Mouse (Mus musculus): ENCODE results near the gene Rbms3. TPM values are rescaled to one million over a fixed set of nuclear protein-coding genes. Genes with fewer than 3 reads are reported as not detected.

Rbms3 gene
- polyA plus RNA-seq, 1 experiment from 2014 or later, result 98.2 TPM

DNA sequence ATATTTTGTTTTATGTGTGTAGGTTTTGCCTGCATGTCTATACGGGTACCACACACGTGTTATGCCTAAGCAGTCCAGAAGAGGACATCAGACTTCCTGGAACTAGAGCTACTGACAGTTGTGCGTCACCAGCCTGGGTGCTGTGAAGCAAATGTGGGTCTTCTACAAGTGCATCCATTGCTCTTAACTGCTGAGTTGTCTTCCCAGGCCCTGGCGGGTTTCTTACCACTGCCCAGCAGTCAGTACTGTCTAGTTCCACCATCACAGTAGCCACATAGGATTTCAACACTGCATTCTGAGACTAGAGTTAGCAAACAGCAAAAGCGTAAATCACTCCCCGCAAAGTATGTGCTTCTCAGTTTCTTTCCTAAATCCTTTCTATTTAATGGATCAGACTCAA lies 259.6 kb downstream of the Rbms3 start:
- no peak for ATAC-seq (ENCODE audit: insufficient number of reproducible peaks, insufficient read depth, low FRiP score, low TSS enrichment, low read depth)
- no peak overlapping the region for H3K27ac ChIP-seq
- H3K4me1 ChIP-seq, result peaks cover 3% of the 10 kb centered on the region; the same call in 1 of the 2 replicates
- no peak overlapping the region for H3K9ac ChIP-seq
- no peaks in the 10 kb centered on the region for H3K9me3 ChIP-seq
- no peak overlapping the region for H3K4me2 ChIP-seq
- H3K27me3 ChIP-seq, result no peaks in the 10 kb centered on the region
- no peak overlapping the region for H3K4me3 ChIP-seq
- no peaks in the 10 kb centered on the region for H3K36me3 ChIP-seq
- WGBS, result 93% methylated on average over 6 of the region's 6 CpGs

DNA sequence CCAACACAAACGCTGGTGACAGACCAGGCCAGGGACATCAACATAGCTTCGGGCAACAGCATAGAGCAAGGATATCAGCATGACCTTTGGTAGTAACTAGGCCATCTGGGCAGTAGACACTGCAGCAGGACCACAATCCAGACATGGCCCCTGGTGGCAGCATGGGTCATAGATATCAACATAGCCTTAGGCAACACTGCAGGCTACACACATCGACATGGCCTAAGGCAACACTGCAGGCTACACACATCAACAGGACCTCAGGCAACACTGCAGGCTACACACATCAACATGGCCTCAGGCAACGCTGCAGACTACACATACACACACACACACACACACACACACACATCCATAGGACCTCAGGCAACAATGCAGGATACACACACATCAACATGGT lies 261.7 kb downstream of the Rbms3 start:
- no peak overlapping the region for H3K27ac ChIP-seq
- no peaks in the 10 kb centered on the region for H3K36me3 ChIP-seq
- H3K9me3 ChIP-seq, result no peaks in the 10 kb centered on the region
- H3K27me3 ChIP-seq, result no peaks in the 10 kb centered on the region
- WGBS, result 91% methylated on average over 4 of the region's 4 CpGs
- no peak overlapping the region for H3K9ac ChIP-seq
- no peak overlapping the region for H3K4me3 ChIP-seq
- no peak for ATAC-seq (ENCODE audit: insufficient number of reproducible peaks, insufficient read depth, low FRiP score, low TSS enrichment, low read depth)
- no peak overlapping the region for H3K4me2 ChIP-seq
- H3K4me1 ChIP-seq, result no peaks in the 10 kb centered on the region

DNA sequence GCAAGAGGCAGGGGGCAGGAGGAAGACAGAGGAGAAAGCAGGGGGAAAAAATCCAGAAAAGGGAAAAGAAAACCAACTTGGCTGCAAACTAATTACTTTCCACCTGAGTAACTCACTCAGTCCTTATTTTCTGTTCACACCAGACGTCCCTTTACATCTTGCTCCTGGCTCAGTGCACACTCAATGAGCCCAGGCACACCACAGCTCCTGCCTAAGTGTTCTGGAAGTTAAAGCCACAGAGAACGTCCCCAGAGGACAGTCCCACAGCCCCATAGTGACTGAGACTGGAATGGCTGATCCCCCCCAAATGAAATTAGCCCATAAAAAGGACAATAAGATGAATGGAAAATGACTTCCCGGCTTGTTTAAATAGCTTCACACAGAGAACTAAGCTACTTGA lies 265.1 kb downstream of the Rbms3 start:
- Histone ChIP-seq H3K4me2 (no peak overlapping the region), H3K9me3 (no peaks in the 10 kb centered on the region), H3K9ac (no peak overlapping the region), H3K4me3 (no peak overlapping the region), H3K4me1 (no peaks in the 10 kb centered on the region), H3K36me3 (no peaks in the 10 kb centered on the region), H3K27ac (no peak overlapping the region), H3K27me3 (no peaks in the 10 kb centered on the region)
- WGBS, result 61% methylated on average over 3 of the region's 3 CpGs
- ATAC-seq (ENCODE audit: insufficient number of reproducible peaks, insufficient read depth, low FRiP score, low TSS enrichment, low read depth), result no peak

DNA sequence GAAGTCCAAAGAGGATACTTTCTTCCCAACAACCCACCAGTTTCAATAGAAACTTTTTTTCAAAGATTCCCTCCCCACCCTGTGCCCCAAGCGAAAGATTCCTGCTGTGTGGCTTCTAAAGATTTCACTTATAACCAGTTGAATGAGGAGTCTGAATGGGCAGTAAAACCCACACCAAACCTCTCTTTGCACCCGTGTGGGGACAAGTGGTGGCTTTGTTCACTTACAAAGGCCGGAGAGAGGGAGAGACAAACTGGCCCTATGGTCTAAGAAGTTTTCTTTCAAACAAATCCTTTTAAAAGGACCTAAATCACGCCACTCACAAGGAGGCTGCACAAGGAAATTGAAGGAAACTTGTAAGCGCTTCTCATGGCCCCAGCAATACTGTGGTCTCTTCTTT lies 268.3 kb downstream of the Rbms3 start:
- H3K9ac ChIP-seq, result no peak overlapping the region
- peaks cover 5% of the 10 kb centered on the region; the same call in 1 of the 2 replicates for H3K4me1 ChIP-seq
- no peaks in the 10 kb centered on the region for H3K27me3 ChIP-seq
- no peaks in the 10 kb centered on the region for H3K36me3 ChIP-seq
- H3K4me3 ChIP-seq, result no peak overlapping the region
- no peak overlapping the region for H3K4me2 ChIP-seq
- H3K9me3 ChIP-seq, result no peaks in the 10 kb centered on the region
- no peak for ATAC-seq (ENCODE audit: insufficient number of reproducible peaks, insufficient read depth, low FRiP score, low TSS enrichment, low read depth)
- WGBS, result 47% methylated on average over 5 of the region's 5 CpGs
- no peak overlapping the region for H3K27ac ChIP-seq

DNA sequence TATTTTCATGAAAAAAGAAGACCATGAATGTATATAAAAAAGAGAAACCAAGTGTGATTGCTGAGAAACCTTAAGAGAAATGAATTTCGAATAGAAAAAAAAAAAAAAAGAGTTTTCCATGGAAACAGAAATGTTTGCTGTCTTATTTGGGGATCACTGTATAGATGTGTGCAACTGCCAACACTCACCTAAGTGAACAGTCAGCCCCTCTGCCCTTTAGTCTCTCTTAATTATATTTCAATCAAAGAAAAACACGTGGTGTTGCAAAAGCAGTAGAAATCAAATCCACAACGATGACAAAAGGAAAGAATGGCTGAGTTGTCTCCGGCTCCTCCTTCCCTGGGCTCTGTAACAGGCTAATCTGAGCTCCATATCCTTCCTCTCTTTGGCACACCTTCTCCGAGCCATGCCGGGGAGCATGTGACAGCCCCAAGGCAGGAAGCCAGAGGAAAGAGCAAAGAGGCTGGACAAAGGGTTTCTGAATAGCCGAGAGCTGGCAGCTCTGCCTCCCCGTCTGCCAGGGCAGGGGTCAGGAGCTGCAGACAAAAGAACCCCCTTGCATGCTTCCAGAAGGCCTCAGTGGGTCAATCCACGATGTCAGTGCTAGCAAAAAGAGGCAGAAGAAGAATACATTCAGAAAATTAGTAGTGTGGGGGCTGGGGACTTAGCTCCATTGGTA lies 272.8 kb downstream of the Rbms3 start:
- WGBS, result 17% methylated on average over 9 of the region's 9 CpGs
- Histone ChIP-seq H3K4me1 (peaks cover 5% of the 10 kb centered on the region; the same call in 1 of the 2 replicates), H3K4me2 (no peak overlapping the region; the same call in 1 of the 2 replicates), H3K36me3 (no peaks in the 10 kb centered on the region), H3K4me3 (no peak overlapping the region), H3K27ac (0 out of 2 replicates have a peak overlapping the region, but pooled peaks have one; percentile 33), H3K9ac (no peak overlapping the region), H3K27me3 (no peaks in the 10 kb centered on the region), H3K9me3 (no peaks in the 10 kb centered on the region)
- no peak for ATAC-seq (ENCODE audit: insufficient number of reproducible peaks, insufficient read depth, low FRiP score, low TSS enrichment, low read depth)

DNA sequence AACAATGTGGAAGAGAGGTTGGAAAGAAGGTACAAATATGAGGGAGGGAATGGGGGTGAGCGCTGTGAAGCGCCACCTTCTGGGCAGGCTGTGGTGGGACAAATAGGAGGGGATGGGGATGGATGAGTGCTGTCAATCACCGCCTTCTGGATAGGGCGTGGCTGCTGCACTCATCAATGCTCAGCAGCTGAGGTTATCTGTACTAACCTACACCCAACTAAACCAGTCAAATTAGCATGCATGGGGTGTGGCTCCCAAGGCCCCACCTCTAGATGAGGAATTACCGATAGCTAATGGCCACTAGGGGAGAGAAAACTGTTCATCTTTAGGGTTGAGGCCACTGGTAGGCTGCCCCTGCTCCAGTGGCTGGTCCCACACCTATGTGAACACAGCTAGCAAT lies 274.2 kb downstream of the Rbms3 start:
- Histone ChIP-seq H3K4me1 (peaks cover 5% of the 10 kb centered on the region; the same call in 1 of the 2 replicates), H3K27ac (no peak overlapping the region), H3K9me3 (no peaks in the 10 kb centered on the region), H3K36me3 (no peaks in the 10 kb centered on the region), H3K4me3 (no peak overlapping the region), H3K27me3 (no peaks in the 10 kb centered on the region), H3K9ac (no peak overlapping the region), H3K4me2 (no peak overlapping the region)
- 62% methylated on average over 5 of the region's 5 CpGs for WGBS
- ATAC-seq (ENCODE audit: insufficient number of reproducible peaks, insufficient read depth, low FRiP score, low TSS enrichment, low read depth), result 0 out of 2 replicates have a peak, but pooled peaks have one; percentile 37

DNA sequence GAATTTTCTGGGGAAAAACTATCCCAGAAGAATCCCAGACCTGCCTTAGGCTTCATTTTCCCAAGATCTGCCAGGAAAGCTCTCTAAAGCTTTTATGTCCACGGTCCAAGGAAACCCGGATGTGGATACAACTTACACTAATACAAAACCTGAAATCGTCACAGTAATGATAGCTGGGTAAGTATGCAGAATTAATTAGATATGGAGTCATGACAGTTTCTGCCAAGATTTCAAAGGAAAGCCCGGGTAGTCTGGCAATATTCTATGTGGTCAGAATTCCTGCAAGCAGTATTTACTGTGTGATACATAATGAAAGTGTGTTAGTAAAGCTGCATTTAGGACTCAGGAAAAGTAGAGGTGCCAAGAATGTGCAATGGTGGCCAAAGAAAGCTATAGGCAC lies 287.4 kb downstream of the Rbms3 start:
- no peak overlapping the region for H3K27ac ChIP-seq
- no peak overlapping the region for H3K9ac ChIP-seq
- no peaks in the 10 kb centered on the region for H3K36me3 ChIP-seq
- no peaks in the 10 kb centered on the region; the same call in 1 of the 2 replicates for H3K4me1 ChIP-seq
- no peaks in the 10 kb centered on the region; the same call in 1 of the 2 replicates for H3K9me3 ChIP-seq
- H3K27me3 ChIP-seq, result no peaks in the 10 kb centered on the region
- no peak overlapping the region for H3K4me2 ChIP-seq
- ATAC-seq (ENCODE audit: insufficient number of reproducible peaks, insufficient read depth, low FRiP score, low TSS enrichment, low read depth), result no peak
- H3K4me3 ChIP-seq, result no peak overlapping the region
- WGBS, result 63% methylated on average over 4 of the region's 4 CpGs

DNA sequence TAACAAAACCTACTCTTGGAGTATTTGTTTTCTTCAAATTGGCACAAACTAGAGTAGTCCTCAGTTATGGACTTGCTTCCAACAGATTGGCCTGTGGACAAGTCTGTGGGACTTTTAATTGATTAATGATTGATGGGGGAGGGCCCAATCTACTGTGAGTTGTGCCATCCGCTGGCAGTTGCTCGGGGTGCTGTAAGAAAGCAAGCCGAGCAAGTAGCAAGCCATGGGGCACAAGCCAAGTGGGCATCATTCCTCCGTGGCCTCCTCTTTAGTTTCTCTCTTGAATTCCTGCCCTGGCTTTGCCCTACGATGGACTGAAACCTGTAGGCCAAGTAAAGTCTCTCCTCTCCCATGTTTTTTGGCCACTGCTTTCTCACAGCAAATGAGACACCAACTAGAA lies 299.0 kb downstream of the Rbms3 start:
- no peak overlapping the region for H3K9ac ChIP-seq
- no peaks in the 10 kb centered on the region for H3K27me3 ChIP-seq
- H3K36me3 ChIP-seq, result no peaks in the 10 kb centered on the region
- ATAC-seq (ENCODE audit: insufficient number of reproducible peaks, insufficient read depth, low FRiP score, low TSS enrichment, low read depth), result no peak
- 89% methylated on average over 5 of the region's 5 CpGs for WGBS
- no peak overlapping the region for H3K4me3 ChIP-seq
- no peaks in the 10 kb centered on the region for H3K4me1 ChIP-seq
- H3K4me2 ChIP-seq, result no peak overlapping the region
- no peak overlapping the region for H3K27ac ChIP-seq
- no peaks in the 10 kb centered on the region for H3K9me3 ChIP-seq

DNA sequence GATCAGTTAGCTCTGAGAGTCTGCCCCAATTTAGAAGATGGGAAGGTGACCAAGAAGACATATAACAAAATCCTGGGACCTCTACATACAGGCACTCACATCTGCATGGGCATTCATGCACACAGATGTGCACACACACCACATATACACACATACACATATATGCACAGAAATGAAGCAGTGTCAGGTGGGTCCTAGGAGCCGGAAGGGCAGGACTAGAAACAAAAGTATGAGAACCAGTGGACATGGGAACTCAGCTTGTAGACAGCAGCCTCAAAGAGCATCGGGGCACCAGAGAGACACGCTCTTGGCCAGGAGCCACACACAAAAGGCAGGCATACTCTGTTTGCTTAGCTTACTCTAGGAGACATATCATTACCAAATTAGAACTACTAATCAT lies 310.4 kb downstream of the Rbms3 start:
- no peaks in the 10 kb centered on the region for H3K36me3 ChIP-seq
- 74% methylated on average over 3 of the region's 3 CpGs for WGBS
- no peak overlapping the region for H3K4me3 ChIP-seq
- H3K4me2 ChIP-seq, result no peak overlapping the region
- no peak for ATAC-seq (ENCODE audit: insufficient number of reproducible peaks, insufficient read depth, low FRiP score, low TSS enrichment, low read depth)
- no peaks in the 10 kb centered on the region for H3K27me3 ChIP-seq
- H3K27ac ChIP-seq, result no peak overlapping the region
- H3K4me1 ChIP-seq, result peaks cover 13% of the 10 kb centered on the region
- no peak overlapping the region for H3K9ac ChIP-seq
- H3K9me3 ChIP-seq, result no peaks in the 10 kb centered on the region

DNA sequence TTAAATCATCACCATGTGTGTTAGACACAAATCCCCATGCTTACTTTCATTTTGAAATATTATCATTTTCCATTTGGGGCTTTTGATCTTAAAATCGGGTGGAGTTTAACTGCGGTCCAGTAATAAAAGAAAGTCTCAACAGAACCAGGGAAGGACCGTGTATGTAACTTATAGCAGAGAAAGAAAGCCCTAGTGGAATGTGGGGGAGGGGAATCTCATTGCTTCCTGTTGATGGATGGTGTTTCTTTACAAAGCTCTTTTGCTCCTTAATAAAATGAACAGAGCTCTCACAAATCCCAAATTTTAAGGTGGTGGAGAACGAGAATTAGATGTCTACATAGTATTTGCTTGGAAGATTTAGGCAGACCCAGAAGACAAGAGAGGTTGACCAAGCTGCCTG lies 311.3 kb downstream of the Rbms3 start:
- ATAC-seq (ENCODE audit: insufficient number of reproducible peaks, insufficient read depth, low FRiP score, low TSS enrichment, low read depth), result no peak
- Histone ChIP-seq H3K27me3 (no peaks in the 10 kb centered on the region), H3K9ac (no peak overlapping the region), H3K36me3 (no peaks in the 10 kb centered on the region), H3K9me3 (no peaks in the 10 kb centered on the region), H3K27ac (no peak overlapping the region), H3K4me3 (no peak overlapping the region), H3K4me1 (peaks cover 13% of the 10 kb centered on the region), H3K4me2 (no peak overlapping the region)
- 44% methylated on average over 4 of the region's 4 CpGs for WGBS

DNA sequence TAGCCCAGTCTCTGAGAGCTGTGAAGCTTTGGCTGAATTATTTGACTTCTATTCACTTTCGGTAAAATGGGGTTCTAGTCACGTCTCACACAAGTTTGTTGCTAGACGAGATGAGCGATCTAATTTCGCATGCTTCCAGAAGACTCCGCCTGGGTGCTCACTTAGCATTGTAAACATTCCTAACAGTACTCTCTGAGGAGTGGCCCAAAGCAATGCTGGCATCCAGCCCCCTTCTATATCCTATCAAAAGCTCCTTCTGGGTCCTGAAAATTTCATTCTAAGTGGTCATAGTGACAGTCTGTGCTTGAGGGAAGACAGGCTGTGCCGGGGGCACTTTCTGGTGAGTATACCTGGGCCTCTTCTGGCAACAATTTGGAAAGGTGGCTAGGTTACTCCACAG lies 312.5 kb downstream of the Rbms3 start:
- Histone ChIP-seq H3K27ac (no peak overlapping the region), H3K4me1 (peaks cover 13% of the 10 kb centered on the region), H3K36me3 (no peaks in the 10 kb centered on the region), H3K9me3 (no peaks in the 10 kb centered on the region), H3K27me3 (no peaks in the 10 kb centered on the region), H3K4me3 (no peak overlapping the region), H3K4me2 (no peak overlapping the region), H3K9ac (no peak overlapping the region)
- WGBS, result 86% methylated on average over 7 of the region's 7 CpGs
- no peak for ATAC-seq (ENCODE audit: insufficient number of reproducible peaks, insufficient read depth, low FRiP score, low TSS enrichment, low read depth)

DNA sequence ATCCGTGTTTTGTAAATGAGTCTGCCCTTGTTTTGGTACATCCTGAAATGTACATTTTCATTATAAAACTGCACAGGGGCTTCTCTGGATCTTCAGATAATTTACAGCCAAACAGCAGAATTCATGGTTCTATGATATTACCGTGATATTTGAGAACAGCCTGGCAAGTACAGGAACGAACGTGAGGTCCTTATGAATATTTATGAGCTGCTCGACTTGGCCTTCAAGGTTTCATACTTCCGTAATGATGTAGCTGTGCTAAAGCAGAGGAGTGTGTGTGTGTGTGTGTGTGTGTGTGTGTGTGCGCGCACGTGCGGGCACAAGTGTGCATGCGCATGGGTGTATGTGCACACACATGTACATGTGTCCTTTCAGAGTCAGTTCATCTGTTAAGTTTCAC lies 316.1 kb downstream of the Rbms3 start:
- Histone ChIP-seq H3K9ac (no peak overlapping the region), H3K4me2 (no peak overlapping the region), H3K27ac (no peak overlapping the region), H3K9me3 (no peaks in the 10 kb centered on the region), H3K36me3 (no peaks in the 10 kb centered on the region), H3K27me3 (no peaks in the 10 kb centered on the region), H3K4me1 (peaks cover 8% of the 10 kb centered on the region), H3K4me3 (no peak overlapping the region)
- ATAC-seq (ENCODE audit: insufficient number of reproducible peaks, insufficient read depth, low FRiP score, low TSS enrichment, low read depth), result no peak
- 68% methylated on average over 11 of the region's 11 CpGs for WGBS
